In genomic region chr15:78487066-78487465, GRCm38 (mm10) we compare ENCODE assay signal across 16 mouse cellular contexts. TPM values are rescaled to one million over a fixed set of nuclear protein-coding genes. Genes with fewer than 3 reads are reported as not detected.
"Had no signal": no experiment of that assay in that cellular context is flagged by ENCODE, and none has a peak within 500 bp of the region (broad histone marks: within the 10 kb centered on the region; RNA-seq: fewer than 3 reads in every experiment).

No protein-coding gene starts in this region.

- H3K4me3 ChIP-seq: lung, embryonic 15.5 days; megakaryocyte, embryonic 14.5 days; midbrain, embryonic 13.5 days; midbrain, embryonic 15.5 days; neural tube, embryonic 12.5 days had no signal

- H3K27me3 ChIP-seq: lung, embryonic 15.5 days; midbrain, embryonic 13.5 days; midbrain, embryonic 15.5 days; neural tube, embryonic 12.5 days had no signal

- H3K27ac ChIP-seq: lung, embryonic 15.5 days; macrophage; midbrain, embryonic 13.5 days; midbrain, embryonic 15.5 days; neural tube, embryonic 12.5 days had no signal

- DNase-seq: liver, postnatal 0 days; lung, adult 2 months; lung, postnatal 14 days; lung, postnatal 36 days; right cerebral cortex, postnatal 14 days; thymus, adult 18-20 months; thymus, postnatal 14 days; thymus, postnatal 36 days had no signal

- H3K4me1 ChIP-seq: lung, embryonic 15.5 days; midbrain, embryonic 13.5 days; midbrain, embryonic 15.5 days; neural tube, embryonic 12.5 days had no signal

- H3K36me3 ChIP-seq: lung, embryonic 15.5 days; midbrain, embryonic 13.5 days; midbrain, embryonic 15.5 days; neural tube, embryonic 12.5 days had no signal

- H3K4me2 ChIP-seq: lung, embryonic 15.5 days; midbrain, embryonic 11.5 days; midbrain, embryonic 13.5 days; midbrain, embryonic 15.5 days; neural tube, embryonic 12.5 days had no signal

- ATAC-seq: liver, postnatal 0 days; lung, postnatal 0 days; midbrain, embryonic 13.5 days; midbrain, embryonic 15.5 days had no signal

- H3K9ac ChIP-seq: liver, postnatal 0 days; lung, embryonic 15.5 days; midbrain, embryonic 13.5 days; midbrain, embryonic 15.5 days; neural tube, embryonic 12.5 days had no signal

- H3K9me3 ChIP-seq: lung, embryonic 15.5 days; midbrain, embryonic 13.5 days; midbrain, embryonic 15.5 days; neural tube, embryonic 12.5 days had no signal

RNA-seq across cellular contexts. Expression of gene Il2rb, which starts 8.0 kb away (rescaled TPM):
- polyA plus RNA-seq: midbrain, embryonic 11.5 days; midbrain, embryonic 13.5 days; neural tube, embryonic 12.5 days had no signal

RNA-seq across cellular contexts. Expression of gene Tmprss6, which starts 18.6 kb away (rescaled TPM):
- polyA plus RNA-seq: macrophage had no signal

RNA-seq across cellular contexts. Expression of gene Sstr3, which starts 57.4 kb away (rescaled TPM):
- polyA plus RNA-seq: liver, postnatal 0 days; lung, embryonic 15.5 days; macrophage; midbrain, embryonic 11.5 days had no signal
